Mouse (Mus musculus): Measurements from ENCODE around the gene Nrp1. TPM values are rescaled to one million over a fixed set of nuclear protein-coding genes. Genes with fewer than 3 reads are reported as not detected.

The Nrp1 gene
- polyA plus RNA-seq, 1 experiment from 2014 or later: 133 TPM

DNA sequence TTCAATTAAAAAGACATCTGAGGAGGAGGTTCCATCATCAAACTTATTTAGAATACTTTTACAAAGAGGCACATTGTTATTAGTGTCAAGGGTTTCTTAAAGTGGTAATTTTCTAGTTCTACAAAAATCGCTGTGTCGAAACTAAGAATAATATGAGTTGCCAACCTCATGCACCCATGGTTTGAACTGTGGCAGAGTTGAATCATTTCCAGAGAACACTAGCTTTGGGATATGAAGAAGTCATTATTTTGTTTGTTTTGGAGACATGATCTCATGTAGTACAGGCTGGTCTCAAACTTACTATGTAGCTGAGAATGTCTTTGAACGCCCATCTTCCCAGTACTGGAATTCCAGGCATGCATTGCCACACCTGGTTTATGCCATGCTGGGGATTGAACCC, 68.7 kb downstream of the Nrp1 start:
- H3K27me3 ChIP-seq: no peaks in the 10 kb centered on the region
- no peak overlapping the region for H3K9ac ChIP-seq
- no peaks in the 10 kb centered on the region for H3K4me1 ChIP-seq
- no peak overlapping the region for H3K27ac ChIP-seq
- no peak overlapping the region for H3K4me3 ChIP-seq
- WGBS: 84% methylated on average over 3 of the region's 3 CpGs
- no peak overlapping the region for H3K4me2 ChIP-seq
- peaks cover 40% of the 10 kb centered on the region for H3K36me3 ChIP-seq
- ATAC-seq (ENCODE audit: borderline replicate concordance, extremely low read depth, low FRiP score, low TSS enrichment): no peak
- no peaks in the 10 kb centered on the region for H3K9me3 ChIP-seq

DNA sequence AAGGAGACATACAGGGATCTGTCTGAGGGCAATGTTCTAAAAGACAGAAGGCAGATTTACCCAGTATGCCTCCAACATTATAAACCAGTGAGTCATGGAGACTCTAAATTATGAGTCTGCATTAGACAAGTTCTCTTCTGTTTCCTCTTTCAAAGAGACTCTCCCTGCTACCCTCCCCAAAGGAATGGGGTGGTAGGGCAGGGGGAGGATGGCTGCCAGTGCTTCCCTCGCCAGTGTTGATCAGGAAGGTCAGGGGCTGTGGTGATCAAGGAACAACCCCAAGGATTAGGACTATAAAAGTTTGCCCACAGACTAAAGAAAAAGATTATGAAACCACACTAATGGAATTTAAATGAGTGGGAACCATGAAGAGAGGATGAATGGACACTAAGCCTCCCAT, 70.6 kb downstream of the Nrp1 start:
- Histone ChIP-seq H3K4me1 (no peaks in the 10 kb centered on the region), H3K36me3 (peaks cover 55% of the 10 kb centered on the region), H3K4me3 (no peak overlapping the region), H3K9me3 (no peaks in the 10 kb centered on the region), H3K4me2 (no peak overlapping the region), H3K27me3 (no peaks in the 10 kb centered on the region), H3K27ac (no peak overlapping the region), H3K9ac (no peak overlapping the region)
- 90% methylated on average over 1 of the region's 1 CpGs for WGBS
- ATAC-seq (ENCODE audit: borderline replicate concordance, extremely low read depth, low FRiP score, low TSS enrichment): no peak

DNA sequence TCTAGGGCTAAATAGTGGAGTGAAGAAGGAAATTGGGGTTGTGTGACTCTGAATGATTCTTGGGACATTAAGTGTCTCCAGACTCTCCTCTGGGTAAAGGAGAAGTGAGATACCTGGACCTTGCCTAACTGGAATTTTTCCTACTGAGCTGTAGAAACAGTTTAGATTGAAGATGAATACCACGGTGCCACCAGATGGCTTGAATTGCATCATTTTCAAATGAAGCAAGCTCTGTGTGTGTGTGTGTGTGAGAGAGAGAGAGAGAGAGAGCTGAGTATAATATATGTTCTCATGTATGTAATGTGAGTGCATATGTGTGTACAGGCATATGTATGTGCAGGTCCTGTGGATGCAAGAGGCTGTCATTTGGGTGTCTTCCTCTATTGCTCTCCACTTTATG, 72.7 kb downstream of the Nrp1 start:
- Histone ChIP-seq H3K4me1 (no peaks in the 10 kb centered on the region), H3K9me3 (no peaks in the 10 kb centered on the region), H3K27ac (no peak overlapping the region), H3K9ac (no peak overlapping the region), H3K36me3 (peaks cover 70% of the 10 kb centered on the region), H3K4me3 (no peak overlapping the region), H3K4me2 (no peak overlapping the region), H3K27me3 (no peaks in the 10 kb centered on the region)
- 55% methylated on average over 1 of the region's 1 CpGs for WGBS
- no peak for ATAC-seq (ENCODE audit: borderline replicate concordance, extremely low read depth, low FRiP score, low TSS enrichment)

- Histone ChIP-seq H3K4me1 (no peaks in the 10 kb centered on the region), H3K9ac (no peak overlapping the region), H3K4me2 (no peak overlapping the region), H3K27me3 (no peaks in the 10 kb centered on the region), H3K4me3 (no peak overlapping the region), H3K9me3 (no peaks in the 10 kb centered on the region), H3K36me3 (peaks cover 69% of the 10 kb centered on the region), H3K27ac (no peak overlapping the region)
- WGBS: 58% methylated on average over 4 of the region's 4 CpGs
- ATAC-seq (ENCODE audit: borderline replicate concordance, extremely low read depth, low FRiP score, low TSS enrichment): no peak
Measured at GRCm38 (mm10) chr8:128435749-128436148, 77.3 kb downstream of the Nrp1 start.

DNA sequence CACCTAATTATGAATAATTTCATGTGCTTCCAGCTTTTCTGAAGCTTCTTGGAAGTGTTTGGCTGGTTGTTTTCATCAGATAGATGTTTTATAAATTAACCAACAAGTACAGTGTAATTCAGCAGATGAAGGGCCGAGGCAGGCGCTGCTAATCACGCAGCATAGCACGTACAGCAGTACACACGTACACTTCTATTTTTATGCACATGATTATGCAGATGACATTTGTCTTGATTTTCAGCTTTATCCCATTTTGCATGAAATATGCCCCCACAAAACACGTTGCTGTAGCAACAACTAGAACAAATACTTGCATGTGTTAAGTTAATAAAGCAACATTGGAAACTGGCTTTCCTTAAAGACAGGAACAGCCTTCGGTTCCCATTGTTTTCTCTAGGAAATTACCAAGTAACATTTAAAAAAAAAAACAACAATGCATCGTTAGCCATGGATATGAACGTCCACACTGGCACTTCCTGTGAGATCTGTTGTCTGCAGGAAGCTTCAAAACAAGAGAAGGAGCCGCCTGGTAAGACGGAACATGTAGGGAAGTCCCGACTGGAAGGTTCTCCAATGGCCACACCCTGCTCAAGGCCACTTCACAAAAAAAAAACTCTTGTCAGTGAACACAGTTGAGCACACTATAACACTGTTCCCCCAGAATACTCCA, 78.9 kb downstream of the Nrp1 start:
- 71% methylated on average over 12 of the region's 12 CpGs for WGBS

GRCm38 (mm10) chr8:128441407-128441806, 83.0 kb downstream of the Nrp1 start:
- H3K4me1 ChIP-seq: peaks cover 8% of the 10 kb centered on the region
- ATAC-seq (ENCODE audit: borderline replicate concordance, extremely low read depth, low FRiP score, low TSS enrichment): no peak
- no peak overlapping the region for H3K4me3 ChIP-seq
- no peak overlapping the region for H3K4me2 ChIP-seq
- H3K27me3 ChIP-seq: no peaks in the 10 kb centered on the region
- H3K9ac ChIP-seq: no peak overlapping the region
- no peak overlapping the region for H3K27ac ChIP-seq
- 74% methylated on average over 1 of the region's 1 CpGs for whole genome bisulfite sequencing
- H3K9me3 ChIP-seq: no peaks in the 10 kb centered on the region
- peaks cover 25% of the 10 kb centered on the region for H3K36me3 ChIP-seq

More for the DNA sequence above, 78.9 kb downstream of the Nrp1 start:
- Histone ChIP-seq H3K9ac (no peak overlapping the region), H3K27ac (peak overlapping the region; percentile 3; the same call in 1 of the 2 replicates), H3K4me3 (no peak overlapping the region), H3K4me2 (no peak overlapping the region), H3K27me3 (no peaks in the 10 kb centered on the region), H3K36me3 (peaks cover 61% of the 10 kb centered on the region), H3K4me1 (no peaks in the 10 kb centered on the region), H3K9me3 (no peaks in the 10 kb centered on the region)
- no peak for ATAC-seq (ENCODE audit: borderline replicate concordance, extremely low read depth, low FRiP score, low TSS enrichment)

- H3K27ac ChIP-seq: peak overlapping the region; percentile 67
- no peak overlapping the region for H3K4me3 ChIP-seq
- peaks cover 25% of the 10 kb centered on the region for H3K4me1 ChIP-seq
- ATAC-seq (ENCODE audit: borderline replicate concordance, extremely low read depth, low FRiP score, low TSS enrichment): no peak
- no peaks in the 10 kb centered on the region for H3K9me3 ChIP-seq
- H3K27me3 ChIP-seq: no peaks in the 10 kb centered on the region
- H3K36me3 ChIP-seq: peaks cover under 1% of the 10 kb centered on the region; the same call in 1 of the 2 replicates
- H3K4me2 ChIP-seq: no peak overlapping the region
- WGBS: 49% methylated on average over 4 of the region's 4 CpGs
- H3K9ac ChIP-seq: no peak overlapping the region
Measured at GRCm38 (mm10) chr8:128445596-128445995, 87.2 kb downstream of the Nrp1 start.

- Histone ChIP-seq H3K9me3 (no peaks in the 10 kb centered on the region), H3K36me3 (peaks cover under 1% of the 10 kb centered on the region), H3K27me3 (no peaks in the 10 kb centered on the region), H3K27ac (peak overlapping the region; percentile 67), H3K9ac (no peak overlapping the region), H3K4me1 (peaks cover 35% of the 10 kb centered on the region), H3K4me2 (no peak overlapping the region), H3K4me3 (no peak overlapping the region)
- WGBS: 59% methylated on average over 3 of the region's 3 CpGs
- ATAC-seq (ENCODE audit: borderline replicate concordance, extremely low read depth, low FRiP score, low TSS enrichment): peak; percentile 29; the same call in 1 of the 2 replicates
Measured at GRCm38 (mm10) chr8:128446636-128447035, 88.2 kb downstream of the Nrp1 start.

DNA sequence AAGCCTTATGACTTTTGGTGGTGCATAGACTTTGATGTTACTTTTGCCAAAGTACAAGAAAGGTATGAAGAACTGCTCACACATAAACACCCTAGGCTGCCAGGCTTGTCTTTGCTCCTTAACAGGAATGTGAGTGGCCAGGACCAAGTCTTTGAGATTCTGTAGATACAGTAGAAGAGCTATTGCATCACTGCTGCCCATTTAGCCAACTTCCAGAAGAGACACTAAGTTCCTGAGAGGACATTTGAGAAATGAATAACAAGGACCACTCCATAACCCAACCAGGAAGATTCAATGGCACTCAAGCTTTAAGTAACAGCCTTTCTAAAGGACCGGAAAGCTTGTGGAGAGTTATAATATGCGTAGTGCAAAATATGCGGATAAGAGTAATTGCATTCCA, 88.9 kb downstream of the Nrp1 start:
- Histone ChIP-seq H3K27ac (peak overlapping the region; percentile 77), H3K4me1 (peaks cover 38% of the 10 kb centered on the region), H3K4me3 (no peak overlapping the region), H3K4me2 (no peak overlapping the region), H3K9me3 (no peaks in the 10 kb centered on the region), H3K36me3 (peaks cover 4% of the 10 kb centered on the region), H3K9ac (no peak overlapping the region), H3K27me3 (no peaks in the 10 kb centered on the region)
- peak; percentile 71 for ATAC-seq (ENCODE audit: borderline replicate concordance, extremely low read depth, low FRiP score, low TSS enrichment)
- 73% methylated on average over 3 of the region's 3 CpGs for WGBS

DNA sequence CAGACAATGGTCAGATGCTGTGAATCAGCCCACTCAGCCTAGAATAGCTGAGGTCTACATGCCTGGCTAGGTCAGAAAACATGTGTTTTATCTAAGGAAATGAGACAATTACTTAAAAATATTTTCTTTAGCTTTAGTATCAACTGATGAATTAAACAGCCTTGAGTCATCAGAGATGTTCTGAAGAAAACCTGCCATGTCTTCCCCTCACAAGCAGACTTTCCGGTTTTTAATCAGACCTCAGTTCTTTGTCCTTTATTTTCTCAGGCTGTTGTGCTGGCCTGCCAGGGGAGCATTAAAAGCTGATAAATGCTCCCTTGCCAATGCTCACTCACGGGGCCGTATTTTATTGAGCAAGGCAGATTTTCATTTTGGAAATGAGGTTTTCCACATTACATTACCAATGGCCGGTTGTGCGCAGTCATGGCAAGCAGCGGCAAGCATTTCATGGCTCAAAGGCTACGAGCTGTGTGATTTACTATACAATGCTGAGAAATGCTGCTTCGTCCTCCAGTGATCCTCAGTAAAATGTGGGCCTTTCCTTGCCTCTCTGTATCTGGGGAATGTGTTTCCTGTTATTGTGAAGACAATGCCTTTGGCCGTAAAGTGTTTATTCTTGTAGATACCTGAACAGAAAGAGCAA, 92.1 kb downstream of the Nrp1 start:
- Histone ChIP-seq H3K36me3 (peaks cover 4% of the 10 kb centered on the region), H3K4me3 (no peak overlapping the region), H3K4me2 (no peak overlapping the region), H3K27me3 (no peaks in the 10 kb centered on the region), H3K4me1 (peaks cover 47% of the 10 kb centered on the region), H3K9ac (no peak overlapping the region), H3K9me3 (no peaks in the 10 kb centered on the region), H3K27ac (peak overlapping the region; percentile 63)
- no peak for ATAC-seq (ENCODE audit: borderline replicate concordance, extremely low read depth, low FRiP score, low TSS enrichment)
- WGBS: 67% methylated on average over 9 of the region's 9 CpGs

- Histone ChIP-seq H3K27me3 (no peaks in the 10 kb centered on the region), H3K9ac (no peak overlapping the region), H3K9me3 (no peaks in the 10 kb centered on the region), H3K4me3 (no peak overlapping the region), H3K4me1 (peaks cover 46% of the 10 kb centered on the region), H3K27ac (peak overlapping the region; percentile 63), H3K4me2 (no peak overlapping the region), H3K36me3 (peaks cover 4% of the 10 kb centered on the region)
- 21% methylated on average over 1 of the region's 1 CpGs for WGBS
- no peak for ATAC-seq (ENCODE audit: borderline replicate concordance, extremely low read depth, low FRiP score, low TSS enrichment)
Measured at GRCm38 (mm10) chr8:128451121-128451520, 92.7 kb downstream of the Nrp1 start.

GRCm38 (mm10) chr8:128453471-128453870, 95.1 kb downstream of the Nrp1 start:
- H3K4me2 ChIP-seq: no peak overlapping the region
- no peaks in the 10 kb centered on the region for H3K9me3 ChIP-seq
- no peak overlapping the region for H3K9ac ChIP-seq
- ATAC-seq (ENCODE audit: borderline replicate concordance, extremely low read depth, low FRiP score, low TSS enrichment): no peak
- peaks cover 31% of the 10 kb centered on the region for H3K4me1 ChIP-seq
- peak overlapping the region; percentile 76 for H3K27ac ChIP-seq
- WGBS: 46% methylated on average over 2 of the region's 2 CpGs
- H3K27me3 ChIP-seq: no peaks in the 10 kb centered on the region
- peaks cover 17% of the 10 kb centered on the region for H3K36me3 ChIP-seq
- H3K4me3 ChIP-seq: no peak overlapping the region

All from lung, embryonic 15.5 days (tissue).